Comparison of ENCODE assay signal across 13 mouse cellular contexts in the genomic region with DNA sequence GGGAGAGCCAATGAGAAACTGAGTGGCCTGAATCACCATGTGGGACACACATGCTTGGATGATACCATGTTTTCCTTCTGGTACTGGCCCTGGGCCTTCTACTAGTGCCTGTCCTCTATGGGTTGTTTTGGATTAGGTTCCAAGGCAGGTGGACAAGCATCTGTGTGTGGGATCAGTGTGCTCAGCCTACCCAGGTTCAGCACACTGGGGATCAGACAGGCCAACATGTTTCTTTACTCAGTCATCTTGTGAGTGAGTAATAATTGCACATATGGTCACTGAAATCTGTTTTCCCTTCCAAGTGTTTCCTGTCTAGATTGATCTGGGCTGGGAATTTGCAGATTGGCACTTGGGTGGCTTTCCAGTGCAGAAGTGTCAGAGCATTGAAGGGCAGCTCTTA.
DNase-seq lines count a peak whose midpoint lies in the region; ATAC-seq lines count a peak whose summit lies in the region.
"Had no signal": no experiment of that assay in that cellular context is flagged by ENCODE, and none has a peak within 500 bp of the region (broad histone marks: within the 10 kb centered on the region; RNA-seq: fewer than 3 reads in every experiment).

No protein-coding gene starts in this region.

- no peaks in the 10 kb centered on the region for H3K36me3 ChIP-seq in forebrain, embryonic 15.5 days
- H3K36me3 ChIP-seq in forebrain, embryonic 12.5 days (replicated peaks): no peaks in the 10 kb centered on the region
- H3K36me3 ChIP-seq in embryonic facial prominence, embryonic 15.5 days: no peaks in the 10 kb centered on the region
- no peaks in the 10 kb centered on the region for H3K36me3 ChIP-seq in kidney, embryonic 16.5 days (ENCODE audit: insufficient read depth, low read length)
- H3K36me3 ChIP-seq: midbrain, embryonic 13.5 days; neural tube, embryonic 12.5 days had no signal

- no peaks in the 10 kb centered on the region for H3K9me3 ChIP-seq in forebrain, embryonic 15.5 days
- H3K9me3 ChIP-seq in forebrain, embryonic 12.5 days: no peaks in the 10 kb centered on the region
- H3K9me3 ChIP-seq in embryonic facial prominence, embryonic 15.5 days (replicated peaks): no peaks in the 10 kb centered on the region
- H3K9me3 ChIP-seq in kidney, embryonic 16.5 days (ENCODE audit: low read length): no peaks in the 10 kb centered on the region
- H3K9me3 ChIP-seq: midbrain, embryonic 13.5 days; neural tube, embryonic 12.5 days had no signal

- no peaks in the 10 kb centered on the region for H3K27me3 ChIP-seq in forebrain, embryonic 15.5 days
- no peaks in the 10 kb centered on the region for H3K27me3 ChIP-seq in forebrain, embryonic 12.5 days
- H3K27me3 ChIP-seq in embryonic facial prominence, embryonic 15.5 days: no peaks in the 10 kb centered on the region
- no peaks in the 10 kb centered on the region for H3K27me3 ChIP-seq in kidney, embryonic 16.5 days (ENCODE audit: insufficient read depth, low read length)
- H3K27me3 ChIP-seq: midbrain, embryonic 13.5 days; neural tube, embryonic 12.5 days had no signal

- ATAC-seq in forebrain, embryonic 15.5 days (replicated peaks): peak; percentile 71; the same call in 1 of the 2 replicates
- no peak for ATAC-seq in forebrain, embryonic 12.5 days (ENCODE audit: low FRiP score)
- 0 out of 2 replicates have a peak, but pooled peaks have one; percentile 43 for ATAC-seq in embryonic facial prominence, embryonic 15.5 days (ENCODE audit: insufficient number of reproducible peaks, low FRiP score, low TSS enrichment, low read depth)
- ATAC-seq in kidney, embryonic 16.5 days (ENCODE audit: low FRiP score, low TSS enrichment): no peak
- ATAC-seq: midbrain, embryonic 13.5 days had no signal

- no peak overlapping the region for H3K4me2 ChIP-seq in forebrain, embryonic 15.5 days (replicated peaks)
- no peak overlapping the region for H3K4me2 ChIP-seq in forebrain, embryonic 12.5 days
- no peak overlapping the region for H3K4me2 ChIP-seq in embryonic facial prominence, embryonic 15.5 days (replicated peaks)
- no peak overlapping the region for H3K4me2 ChIP-seq in kidney, embryonic 16.5 days (replicated peaks; ENCODE audit: low read depth, low read length)
- H3K4me2 ChIP-seq: midbrain, embryonic 13.5 days; neural tube, embryonic 12.5 days had no signal

- peak; percentile 58 to 71 for DNase-seq in cerebellum, adult 18-20 months
- peak; percentile 89 for DNase-seq in layer of hippocampus, adult 9-11 months
- no peak for DNase-seq in frontal cortex, postnatal 14 days (ENCODE audit: low spot score in 2 of 2)
- DNase-seq in adrenal gland, adult 8-10 months: no peak
- DNase-seq: liver; right cerebral cortex, postnatal 14 days; thymus, postnatal 25 days had no signal

- 0 out of 2 replicates have a peak overlapping the region, but pooled peaks have one; percentile 1 for H3K27ac ChIP-seq in forebrain, embryonic 15.5 days (replicated peaks)
- no peak overlapping the region for H3K27ac ChIP-seq in forebrain, embryonic 12.5 days
- H3K27ac ChIP-seq in embryonic facial prominence, embryonic 15.5 days (replicated peaks): no peak overlapping the region
- H3K27ac ChIP-seq in kidney, embryonic 16.5 days (ENCODE audit: low read length): no peak overlapping the region
- H3K27ac ChIP-seq: midbrain, embryonic 13.5 days; neural tube, embryonic 12.5 days had no signal

- H3K4me3 ChIP-seq in forebrain, embryonic 15.5 days: no peak overlapping the region
- no peak overlapping the region for H3K4me3 ChIP-seq in forebrain, embryonic 12.5 days (replicated peaks)
- H3K4me3 ChIP-seq in embryonic facial prominence, embryonic 15.5 days (replicated peaks): no peak overlapping the region
- H3K4me3 ChIP-seq in kidney, embryonic 16.5 days (ENCODE audit: low read length): no peak overlapping the region
- H3K4me3 ChIP-seq: midbrain, embryonic 13.5 days; neural tube, embryonic 12.5 days had no signal

- H3K9ac ChIP-seq in forebrain, embryonic 15.5 days (replicated peaks): no peak overlapping the region
- no peak overlapping the region for H3K9ac ChIP-seq in forebrain, embryonic 12.5 days
- H3K9ac ChIP-seq in embryonic facial prominence, embryonic 15.5 days: no peak overlapping the region
- H3K9ac ChIP-seq in kidney, embryonic 16.5 days (replicated peaks; ENCODE audit: low read length): no peak overlapping the region
- H3K9ac ChIP-seq: midbrain, embryonic 13.5 days; neural tube, embryonic 12.5 days had no signal

- no peaks in the 10 kb centered on the region for H3K4me1 ChIP-seq in forebrain, embryonic 15.5 days
- no peaks in the 10 kb centered on the region for H3K4me1 ChIP-seq in forebrain, embryonic 12.5 days
- H3K4me1 ChIP-seq in embryonic facial prominence, embryonic 15.5 days: no peaks in the 10 kb centered on the region; the same call in 1 of the 2 replicates
- H3K4me1 ChIP-seq in kidney, embryonic 16.5 days (ENCODE audit: insufficient read depth, low read length): no peaks in the 10 kb centered on the region
- H3K4me1 ChIP-seq: midbrain, embryonic 13.5 days; neural tube, embryonic 12.5 days had no signal

Comparison
In these comparisons a context has a peak if more than half of its experiments do, and no peak if none do; other contexts are left out.
1. ATAC-seq: peak in forebrain, embryonic 15.5 days (single experiment) and embryonic facial prominence, embryonic 15.5 days (single experiment); none in forebrain, embryonic 12.5 days (single experiment) and kidney, embryonic 16.5 days (single experiment).
2. DNase-seq: peak in cerebellum, adult 18-20 months (2 of 2) and layer of hippocampus, adult 9-11 months (single experiment); none in frontal cortex, postnatal 14 days (0 of 2) and adrenal gland, adult 8-10 months (single experiment).